Comparison of ENCODE assay signal across 27 mouse cellular contexts in the genomic region with DNA sequence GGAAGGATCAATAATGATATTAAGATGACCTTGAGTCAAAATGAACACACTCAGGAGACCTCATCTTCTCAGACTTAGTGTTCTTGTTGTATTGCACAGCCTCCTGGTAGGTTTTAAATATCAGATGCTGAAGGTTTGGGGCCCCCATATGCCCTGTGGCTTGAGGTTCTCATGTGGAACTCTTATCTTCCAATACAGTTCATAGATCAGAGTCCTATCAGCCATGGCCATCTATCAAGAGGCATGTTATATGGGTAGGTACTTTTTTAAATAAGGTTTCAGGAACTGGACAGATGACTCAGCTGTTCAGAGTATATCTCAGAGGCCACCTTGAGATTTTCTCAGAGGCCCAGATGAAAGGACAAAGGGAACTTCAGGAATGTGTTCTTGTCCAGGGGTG.
"Had no signal": no experiment of that assay in that cellular context is flagged by ENCODE, and none has a peak within 500 bp of the region (broad histone marks: within the 10 kb centered on the region; RNA-seq: fewer than 3 reads in every experiment).

No protein-coding gene starts in this region.

- ATAC-seq: forebrain, embryonic 13.5 days; forebrain, embryonic 14.5 days; forebrain, embryonic 15.5 days; forebrain, embryonic 16.5 days; forebrain, postnatal 0 days had no signal

- H3K27me3 ChIP-seq: embryonic facial prominence, embryonic 12.5 days; embryonic facial prominence, embryonic 13.5 days; embryonic facial prominence, embryonic 15.5 days; forebrain, embryonic 12.5 days; forebrain, embryonic 13.5 days; forebrain, embryonic 15.5 days had no signal

- H3K36me3 ChIP-seq: embryonic facial prominence, embryonic 10.5 days; embryonic facial prominence, embryonic 12.5 days; embryonic facial prominence, embryonic 13.5 days; embryonic facial prominence, embryonic 15.5 days; forebrain, embryonic 10.5 days; forebrain, embryonic 12.5 days; forebrain, embryonic 15.5 days; heart, embryonic 10.5 days had no signal

- H3K4me3 ChIP-seq: embryonic facial prominence, embryonic 10.5 days; embryonic facial prominence, embryonic 12.5 days; embryonic facial prominence, embryonic 13.5 days; embryonic facial prominence, embryonic 15.5 days; erythroblast, embryonic 14.5 days; forebrain, embryonic 10.5 days; forebrain, embryonic 12.5 days; forebrain, embryonic 13.5 days; forebrain, embryonic 15.5 days; gastrocnemius, adult 2 months; heart, adult 2 months; heart, embryonic 10.5 days had no signal

- H3K9me3 ChIP-seq: embryonic facial prominence, embryonic 10.5 days; embryonic facial prominence, embryonic 12.5 days; embryonic facial prominence, embryonic 13.5 days; embryonic facial prominence, embryonic 15.5 days; forebrain, embryonic 10.5 days; forebrain, embryonic 12.5 days; forebrain, embryonic 13.5 days; forebrain, embryonic 15.5 days; heart, embryonic 10.5 days had no signal

- H3K4me1 ChIP-seq: embryonic facial prominence, embryonic 10.5 days; embryonic facial prominence, embryonic 12.5 days; embryonic facial prominence, embryonic 13.5 days; embryonic facial prominence, embryonic 15.5 days; forebrain, embryonic 10.5 days; forebrain, embryonic 12.5 days; forebrain, embryonic 13.5 days; forebrain, embryonic 15.5 days; heart, embryonic 10.5 days had no signal

- DNase-seq: cerebellum, adult 9-11 months; cerebellum, postnatal 10 days; cerebellum, postnatal 14 days; cerebellum, postnatal 25 days; cerebellum, postnatal 36 days; embryo, embryonic 11 days; forebrain, postnatal 0 days; gastrocnemius, adult 2 months; gastrocnemius, postnatal 10 days; gastrocnemius, postnatal 14 days; gastrocnemius, postnatal 25 days; gastrocnemius, postnatal 36 days; heart, adult 11 months; heart, adult 18-20 months; heart, adult 2 months had no signal

- H3K27ac ChIP-seq: embryonic facial prominence, embryonic 10.5 days; embryonic facial prominence, embryonic 12.5 days; embryonic facial prominence, embryonic 13.5 days; embryonic facial prominence, embryonic 15.5 days; forebrain, embryonic 10.5 days; forebrain, embryonic 12.5 days; forebrain, embryonic 13.5 days; forebrain, embryonic 15.5 days; gastrocnemius, adult 2 months; heart, adult 2 months; heart, embryonic 10.5 days had no signal
